Mouse (Mus musculus) cerebellum, adult 2 months (tissue): Measurements from ENCODE around the gene Kpna3. TPM values are rescaled to one million over a fixed set of nuclear protein-coding genes. Genes with fewer than 3 reads are reported as not detected.
A peak's percentile ranks its signal among the peaks of the same experiment; 100 is the strongest.

Experiments used
- DNase-seq, 2 experiments: peaks; one replicate each; pipeline ENCODE4 v3.0.0; 2021
- H3K27ac ChIP-seq: fragments of 200-500 bp; 2 replicates; pipeline ENCODE4 v1.5.1; 2012; ENCODE audit warnings: low read length, control low read depth, inconsistent platforms; ENCODE audit not compliant: insufficient read depth
- H3K27me3 ChIP-seq: fragments of 200-500 bp; 2 replicates; pipeline ENCODE4 v1.6.1; 2012; ENCODE audit warnings: inconsistent platforms, mild to moderate bottlenecking, low read length, moderate library complexity; ENCODE audit not compliant: control insufficient read depth, insufficient read depth
- H3K4me1 ChIP-seq: fragments of 200-500 bp; 2 replicates; pipeline ENCODE4 v1.6.1; 2011; ENCODE audit warnings: low read length; ENCODE audit not compliant: control insufficient read depth, insufficient read depth
- H3K4me3 ChIP-seq: fragments of 200-500 bp; replicated peaks from 2 replicates; pipeline ENCODE3; 2011; ENCODE audit warnings: mild to moderate bottlenecking, low read depth, low read length, control low read depth; ENCODE audit not compliant: insufficient read depth
- CTCF ChIP-seq: fragments of 200-500 bp; IDR thresholded peaks from 2 replicates; pipeline ENCODE4 v1.5.1; 2011; ENCODE audit warnings: low read depth, mild to moderate bottlenecking, control low read depth, low read length, moderate library complexity, borderline replicate concordance; ENCODE audit not compliant: insufficient read depth
- POLR2A ChIP-seq: fragments of 200-500 bp; IDR thresholded peaks from 2 replicates; pipeline ENCODE4 v1.6.1; 2011; ENCODE audit warnings: low read length, control low read depth, borderline replicate concordance; ENCODE audit not compliant: insufficient read depth
- WGBS: fragments of 180-500 bp; shearing (Covaris S2); methylation state at CpG from one replicate; pipeline ENCODE4 v1.1.7; 2018; 5-methylcytosine and 5-hydroxymethylcytosine counted together
- polyA plus RNA-seq: library from polyadenylated mRNA; depleted of rRNA; stranded (reverse); fragments of >200 nt; gene quantifications from 2 replicates; pipeline ENCODE4 v1.2.3, GENCODE M21; 2012; rRNA removed

The Kpna3 gene
- 37.7 and 38.9 TPM in 2 replicates for polyA plus RNA-seq

- TF ChIP-seq POLR2A (peak; percentile 75), CTCF (no peak)
- WGBS: under 1% methylated on average over 76 of the region's 85 CpGs
- Histone ChIP-seq H3K4me1 (peaks cover 2% of the 10 kb centered on the region; the same call in 1 of the 2 replicates), H3K27me3 (no peaks in the 10 kb centered on the region), H3K4me3 (peak within 1 kb of the TSS; percentile 91), H3K27ac (peak within 1 kb of the TSS; percentile 65)
- DNase-seq: peak; percentile 96 to 98
Measured at GRCm38 (mm10) chr14:61439661-61440559, at the start of gene Kpna3. Gene Kpna3 (minus strand): TSS chr14:61439874.

GRCm38 (mm10) chr14:61460365-61460764 lies 20.7 kb upstream of the Kpna3 start:
- Histone ChIP-seq H3K27ac (no peak overlapping the region), H3K27me3 (no peaks in the 10 kb centered on the region), H3K4me1 (no peaks in the 10 kb centered on the region), H3K4me3 (no peak overlapping the region)
- TF ChIP-seq CTCF: no peak
- TF ChIP-seq POLR2A: no peak
- WGBS: 65% methylated on average over 2 of the region's 2 CpGs
- no peak for DNase-seq

- WGBS: 43% methylated on average over 6 of the region's 6 CpGs
- Histone ChIP-seq H3K27me3 (no peaks in the 10 kb centered on the region), H3K4me1 (no peaks in the 10 kb centered on the region), H3K27ac (no peak overlapping the region), H3K4me3 (no peak overlapping the region)
- no peak for DNase-seq
- TF ChIP-seq CTCF (no peak), POLR2A (no peak)
Measured at GRCm38 (mm10) chr14:61457468-61457867, 17.8 kb upstream of the Kpna3 start.

- no peak for TF ChIP-seq CTCF
- no peak for TF ChIP-seq POLR2A
- H3K27ac ChIP-seq: no peak overlapping the region
- WGBS: 62% methylated on average over 3 of the region's 3 CpGs
Measured at GRCm38 (mm10) chr14:61455571-61455970, 15.9 kb upstream of the Kpna3 start.

GRCm38 (mm10) chr14:61453032-61453431 lies 13.4 kb upstream of the Kpna3 start:
- H3K4me3 ChIP-seq: no peak overlapping the region
- no peaks in the 10 kb centered on the region; the same call in 1 of the 2 replicates for H3K27me3 ChIP-seq
- TF ChIP-seq CTCF: no peak
- no peak for TF ChIP-seq POLR2A
- no peak for DNase-seq
- H3K4me1 ChIP-seq: no peaks in the 10 kb centered on the region
- WGBS: 91% methylated on average over 4 of the region's 4 CpGs
- H3K27ac ChIP-seq: no peak overlapping the region

More at GRCm38 (mm10) chr14:61455571-61455970, 15.9 kb upstream of the Kpna3 start:
- DNase-seq: no peak
- Histone ChIP-seq H3K4me1 (no peaks in the 10 kb centered on the region), H3K27me3 (no peaks in the 10 kb centered on the region; the same call in 1 of the 2 replicates), H3K4me3 (no peak overlapping the region)

GRCm38 (mm10) chr14:61452481-61452880 lies 12.8 kb upstream of the Kpna3 start:
- no peaks in the 10 kb centered on the region; the same call in 1 of the 2 replicates for H3K27me3 ChIP-seq

GRCm38 (mm10) chr14:61447775-61448174 lies 8.1 kb upstream of the Kpna3 start:
- TF ChIP-seq CTCF (no peak), POLR2A (no peak)
- H3K27ac ChIP-seq: no peak overlapping the region
- no peak overlapping the region for H3K4me3 ChIP-seq
- H3K4me1 ChIP-seq: no peaks in the 10 kb centered on the region
- H3K27me3 ChIP-seq: no peaks in the 10 kb centered on the region; the same call in 1 of the 2 replicates
- no peak for DNase-seq
- 72% methylated on average over 6 of the region's 6 CpGs for WGBS

More at GRCm38 (mm10) chr14:61452481-61452880, 12.8 kb upstream of the Kpna3 start:
- whole genome bisulfite sequencing: 76% methylated on average over 6 of the region's 6 CpGs
- Histone ChIP-seq H3K4me1 (no peaks in the 10 kb centered on the region), H3K4me3 (no peak overlapping the region), H3K27ac (no peak overlapping the region)
- DNase-seq: no peak
- no peak for TF ChIP-seq CTCF
- no peak for TF ChIP-seq POLR2A

- Histone ChIP-seq H3K4me1 (peaks cover 2% of the 10 kb centered on the region; the same call in 1 of the 2 replicates), H3K27ac (peak overlapping the region; percentile 24; the same call in 1 of the 2 replicates), H3K27me3 (no peaks in the 10 kb centered on the region), H3K4me3 (peak overlapping the region; percentile 91)
- WGBS: under 1% methylated on average over 56 of the region's 62 CpGs
- no peak for DNase-seq
- no peak for TF ChIP-seq POLR2A
- TF ChIP-seq CTCF: no peak
Measured at GRCm38 (mm10) chr14:61439141-61439660, 473 bp downstream of the Kpna3 start.
